Mouse (Mus musculus): ENCODE measurements around the gene Tomm34.
A peak's percentile ranks its signal among the peaks of the same experiment; 100 is the strongest.
"Not testable (repeated sequence)": the region's sequence is repeated elsewhere in the genome, so short reads cannot be mapped to it uniquely, and the experiment has no call there.

Gene Tomm34

GRCm38 (mm10) chr2:164076874-164077425 is 6.0 kb upstream of the Tomm34 start:
- peak; percentile 47 for DNase-seq (ENCODE audit: low read depth, low spot score)

- DNase-seq (ENCODE audit: low read depth, low spot score), result peak; percentile 68
These were observed 4.1 kb upstream of the Tomm34 start for GRCm38 (mm10) chr2:164075088-164075487.

GRCm38 (mm10) chr2:164073918-164074578 is 3.1 kb upstream of the Tomm34 start:
- peak; percentile 99 for DNase-seq (ENCODE audit: low read depth, low spot score)

- no peak for DNase-seq (ENCODE audit: low read depth, low spot score)
These were observed 2.2 kb upstream of the Tomm34 start for GRCm38 (mm10) chr2:164073120-164073519.

- DNase-seq (ENCODE audit: low read depth, low spot score), result no peak
These were observed 1.1 kb upstream of the Tomm34 start for GRCm38 (mm10) chr2:164072109-164072508.

DNA sequence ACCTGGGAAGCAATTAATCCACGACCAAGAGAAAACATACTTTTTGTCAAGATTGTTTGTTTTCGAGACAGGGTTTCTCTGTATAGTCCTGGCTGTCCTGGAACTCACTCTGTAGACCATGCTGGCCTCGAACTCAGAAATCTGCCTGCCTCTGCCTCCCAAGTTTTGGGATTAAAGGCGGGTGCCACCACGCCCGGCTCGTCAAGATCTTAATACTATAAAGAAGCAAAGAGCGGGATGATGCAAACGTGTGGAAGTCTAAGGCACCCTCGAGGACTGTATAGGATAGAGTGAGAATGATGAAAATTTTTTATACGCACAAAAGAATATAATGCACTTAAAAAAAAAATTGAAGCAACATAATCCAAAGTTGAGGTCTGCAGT is 460 bp upstream of the Tomm34 start:
- not testable (repeated sequence) for DNase-seq (ENCODE audit: low read depth, low spot score)

DNA sequence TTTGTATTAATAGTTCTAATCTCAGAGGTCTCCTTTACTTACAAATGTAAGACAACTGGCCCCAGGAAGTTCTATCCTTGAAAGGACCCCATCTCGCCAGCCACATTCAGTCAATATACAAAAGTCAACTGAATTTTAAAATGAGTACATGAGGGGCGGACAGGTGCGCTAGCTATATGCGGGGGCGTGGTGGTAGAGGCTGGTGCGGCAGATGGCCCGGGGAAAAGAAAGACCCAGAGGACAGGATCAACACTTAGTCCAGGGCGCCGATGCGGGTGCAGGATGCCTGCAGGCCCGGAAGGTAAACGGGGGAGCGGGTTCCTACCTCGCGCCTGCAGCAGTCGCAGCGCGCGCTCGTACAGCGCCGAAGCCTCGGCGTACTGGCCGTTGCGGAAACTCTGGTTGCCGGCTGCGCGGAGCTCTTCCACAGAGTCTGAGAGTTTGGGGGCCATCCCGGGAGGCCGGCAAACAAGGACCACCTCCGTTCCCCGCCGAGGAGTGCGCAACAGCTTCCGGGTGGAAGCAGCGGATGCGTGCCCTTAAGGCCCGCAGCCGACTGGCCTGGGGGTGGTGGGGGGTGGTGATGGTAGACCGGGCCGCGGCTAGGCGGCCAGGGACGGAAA is 716 bp downstream of the Tomm34 start, which contains the start of gene Stk4:
Stk4 (plus strand) TSS at position 181 of the 623 bp plus-strand sequence.
- DNase-seq (ENCODE audit: low read depth, low spot score), result peak; percentile 62

DNA sequence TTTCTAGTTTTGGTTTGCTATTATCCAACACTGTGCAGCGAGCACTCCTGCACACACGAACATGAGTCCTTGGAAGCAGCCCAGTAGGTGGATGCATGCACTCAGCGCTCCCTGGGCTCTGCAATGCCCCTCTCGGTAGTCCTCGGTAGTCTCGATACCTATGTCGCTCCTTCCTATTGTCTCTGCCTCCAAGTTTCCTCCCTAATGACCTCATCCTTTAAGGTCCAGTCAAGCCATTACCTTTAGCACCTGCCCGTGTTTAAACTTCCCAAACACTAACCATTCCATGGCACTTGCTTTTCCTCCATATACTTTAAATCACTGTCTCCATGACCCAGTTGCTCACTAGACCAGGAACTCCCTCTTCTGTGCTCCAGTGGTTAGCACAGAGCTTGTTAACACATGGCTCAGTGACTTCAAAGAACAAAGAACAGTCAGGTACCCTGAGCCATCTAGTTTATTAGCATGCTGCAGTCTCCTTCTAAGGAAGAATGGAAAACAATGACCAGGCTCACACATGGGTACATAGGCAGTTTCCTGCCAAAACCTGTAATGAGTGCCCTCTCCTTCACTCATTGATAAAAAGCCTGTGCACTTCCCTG is 11.2 kb downstream of the Tomm34 start:
- no peak for DNase-seq (ENCODE audit: low read depth, low spot score)

GRCm38 (mm10) chr2:164054671-164055070 is 16.3 kb downstream of the Tomm34 start:
- no peak for DNase-seq (ENCODE audit: low read depth, low spot score)

DNA sequence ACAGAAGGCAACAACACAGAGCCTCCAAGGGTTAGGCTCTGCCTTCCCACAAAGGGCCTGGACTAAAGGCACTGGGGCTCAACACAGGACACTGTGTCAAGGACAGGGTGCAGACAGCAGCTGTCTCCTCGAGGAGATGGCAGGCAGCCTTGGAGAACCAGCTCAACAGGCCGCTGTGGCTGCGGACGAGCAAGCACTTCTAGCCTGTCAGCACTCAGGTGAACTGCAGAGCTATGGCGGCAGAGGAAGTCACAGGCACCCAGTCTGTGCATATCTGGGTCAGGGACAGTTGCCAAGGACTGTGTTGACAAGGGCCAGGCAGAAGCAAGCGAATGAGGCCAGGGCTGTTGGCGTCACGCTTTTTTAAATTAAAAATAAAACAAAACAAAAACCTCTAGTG is 17.2 kb downstream of the Tomm34 start:
- DNase-seq (ENCODE audit: low read depth, low spot score), result no peak

GRCm38 (mm10) chr2:164047197-164047690 is 23.7 kb downstream of the Tomm34 start:
- DNase-seq (ENCODE audit: low read depth, low spot score), result peak; percentile 80

GRCm38 (mm10) chr2:164041523-164041922 is 29.4 kb downstream of the Tomm34 start:
- DNase-seq (ENCODE audit: low read depth, low spot score), result no peak

DNA sequence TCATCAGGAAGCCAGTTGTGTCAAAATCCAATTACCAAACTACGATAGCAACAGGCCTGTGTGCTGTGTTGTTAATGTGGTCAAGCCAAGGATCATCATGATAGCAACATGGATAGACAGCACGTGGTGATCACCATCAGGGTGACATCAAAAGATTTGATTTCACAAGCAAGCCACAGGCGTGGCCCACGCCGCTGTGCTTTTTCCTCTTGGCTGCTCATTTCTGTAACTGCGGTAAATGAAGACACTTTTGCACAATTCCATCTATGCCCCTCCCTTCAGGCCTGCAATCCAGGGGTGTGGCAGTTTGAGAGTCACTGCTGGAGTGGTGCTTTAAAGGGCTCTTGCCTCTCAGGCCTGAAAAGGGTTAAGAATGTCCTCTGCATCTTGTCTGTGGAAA is 30.0 kb downstream of the Tomm34 start:
- DNase-seq (ENCODE audit: low read depth, low spot score), result no peak

- DNase-seq (ENCODE audit: low read depth, low spot score), result no peak
These were observed 32.5 kb downstream of the Tomm34 start for GRCm38 (mm10) chr2:164038407-164039028.

- peak; percentile 28 for DNase-seq (ENCODE audit: low read depth, low spot score)
These were observed 34.4 kb downstream of the Tomm34 start for GRCm38 (mm10) chr2:164036520-164037019.

DNA sequence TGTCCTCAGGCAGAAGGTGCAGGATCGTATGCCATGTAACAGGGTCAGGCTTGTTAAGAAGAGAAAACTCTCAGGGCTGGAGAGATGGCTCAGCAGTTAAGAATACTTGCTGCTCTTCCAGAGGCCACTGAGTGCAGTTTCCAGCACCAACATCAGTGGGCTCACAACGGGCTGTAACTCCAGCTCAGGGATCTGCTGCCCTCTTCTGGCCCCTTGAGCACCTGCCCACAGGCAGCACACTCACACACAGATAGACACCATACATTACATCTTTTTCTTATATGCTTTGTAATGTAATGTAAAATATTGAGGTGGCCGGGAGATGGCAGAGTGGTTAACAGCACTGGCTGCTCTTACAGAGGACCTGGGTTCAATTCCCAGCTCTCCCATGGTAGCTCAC is 38.0 kb downstream of the Tomm34 start:
- no peak for DNase-seq (ENCODE audit: low read depth, low spot score)

- DNase-seq (ENCODE audit: low read depth, low spot score), result no peak
These were observed 39.8 kb downstream of the Tomm34 start for GRCm38 (mm10) chr2:164031147-164031546.

GRCm38 (mm10) chr2:164025150-164025549 is 45.8 kb downstream of the Tomm34 start, which contains the start of gene Pabpc1l:
Gene Pabpc1l (plus strand): TSS chr2:164025450.
- no peak for DNase-seq (ENCODE audit: low read depth, low spot score)

DNA sequence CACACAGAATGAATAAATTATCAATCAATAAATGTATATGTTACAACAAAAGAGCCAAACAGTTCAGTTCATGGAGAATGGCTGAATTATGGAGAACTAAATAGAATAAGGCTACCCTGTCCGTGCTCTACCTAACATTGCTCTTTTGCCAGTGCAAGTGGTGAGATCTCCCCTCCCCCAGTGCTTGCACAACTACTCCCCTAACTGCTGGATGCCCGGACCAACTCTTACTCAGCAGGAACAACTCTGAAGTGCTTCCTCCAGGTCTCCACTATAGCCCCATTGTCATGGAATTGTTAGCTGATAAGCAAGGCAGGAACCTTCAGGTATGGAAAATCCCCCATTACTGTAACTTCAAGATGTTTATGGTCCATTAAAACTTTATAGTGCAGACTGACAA is 48.9 kb downstream of the Tomm34 start:
- DNase-seq (ENCODE audit: low read depth, low spot score), result no peak

DNA sequence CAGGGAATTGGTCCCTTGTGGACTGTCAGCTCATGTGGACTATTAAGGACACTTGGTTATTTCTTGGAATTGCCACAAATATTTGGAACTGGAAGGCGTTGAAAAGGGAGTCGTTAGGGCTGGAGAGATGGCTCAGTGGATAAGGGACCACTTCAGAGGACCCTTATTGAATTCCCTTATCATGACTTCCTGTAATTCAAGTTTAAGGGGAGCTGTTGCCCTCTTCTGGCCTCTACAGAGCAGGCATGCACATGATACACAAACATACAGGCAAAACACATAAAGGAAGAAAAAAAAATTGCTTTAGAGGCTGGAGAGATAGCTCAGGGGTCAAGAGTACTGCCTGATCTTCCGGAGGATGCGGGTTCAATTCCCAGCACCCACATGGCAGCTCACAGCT is 51.0 kb downstream of the Tomm34 start:
- DNase-seq (ENCODE audit: low read depth, low spot score), result no peak

- no peak for DNase-seq (ENCODE audit: low read depth, low spot score)
These were observed 52.1 kb downstream of the Tomm34 start for GRCm38 (mm10) chr2:164018910-164019309.

DNA sequence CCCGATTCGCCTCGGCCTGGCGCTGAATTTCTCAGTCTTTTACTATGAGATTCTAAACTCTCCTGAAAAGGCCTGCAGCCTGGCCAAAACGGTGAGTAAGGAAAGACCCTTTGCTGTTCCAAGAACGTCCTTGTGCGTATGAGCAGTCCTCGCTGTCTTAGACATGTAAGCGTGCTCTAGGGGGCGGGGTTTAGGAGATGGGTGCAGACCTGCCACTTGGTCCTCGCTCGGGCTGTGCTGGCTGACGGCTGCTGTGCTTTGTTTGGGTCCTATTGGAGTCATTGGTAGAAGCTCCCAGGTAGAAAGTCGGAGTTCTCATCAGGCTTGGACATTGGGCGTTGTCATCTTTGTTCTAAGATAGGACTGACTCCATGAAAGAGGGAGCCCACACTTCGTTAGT is 55.7 kb downstream of the Tomm34 start:
- no peak for DNase-seq (ENCODE audit: low read depth, low spot score)

All from CD4-positive, CD25-positive, alpha-beta regulatory T cell, adult 2 months (primary cell).